Mouse (Mus musculus) urinary bladder, adult 2 months (tissue): Measurements from ENCODE around the gene Mipol1. TPM values are rescaled to one million over a fixed set of nuclear protein-coding genes. Genes with fewer than 3 reads are reported as not detected.

Experiments
- DNase-seq: peaks from one replicate; pipeline ENCODE4 v3.0.0; 2022; ENCODE audit warnings: low spot score
- polyA plus RNA-seq: library from polyadenylated mRNA; depleted of rRNA; stranded (reverse); fragments of >200 nt; gene quantifications from 2 replicates; pipeline ENCODE4 v1.2.3, GENCODE M21; 2012

Gene Mipol1
- polyA plus RNA-seq, 1 experiment = 18.4 TPM

GRCm38 (mm10) chr12:57243671-57244495 is 13.7 kb downstream of the Mipol1 start:
- no peak for DNase-seq

DNA sequence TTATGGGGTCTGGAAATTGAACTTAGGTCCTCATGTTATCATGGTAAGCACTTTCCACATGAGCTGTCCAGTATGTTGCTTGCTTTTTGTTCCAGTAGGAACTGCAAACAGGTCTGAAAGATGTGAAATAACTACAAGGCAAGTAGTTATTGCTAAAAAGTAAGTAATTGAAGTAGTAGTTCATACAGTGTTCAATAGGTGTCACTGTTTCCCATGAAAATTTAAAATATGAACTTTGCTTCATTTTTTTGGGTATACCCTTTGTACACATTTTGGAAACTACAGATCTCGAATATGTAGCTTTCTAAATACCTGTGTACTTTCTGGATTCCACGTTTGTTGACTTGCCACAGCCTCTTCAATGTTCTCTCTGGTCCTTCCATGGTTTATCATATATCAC is 28.3 kb downstream of the Mipol1 start:
- DNase-seq = no peak

DNA sequence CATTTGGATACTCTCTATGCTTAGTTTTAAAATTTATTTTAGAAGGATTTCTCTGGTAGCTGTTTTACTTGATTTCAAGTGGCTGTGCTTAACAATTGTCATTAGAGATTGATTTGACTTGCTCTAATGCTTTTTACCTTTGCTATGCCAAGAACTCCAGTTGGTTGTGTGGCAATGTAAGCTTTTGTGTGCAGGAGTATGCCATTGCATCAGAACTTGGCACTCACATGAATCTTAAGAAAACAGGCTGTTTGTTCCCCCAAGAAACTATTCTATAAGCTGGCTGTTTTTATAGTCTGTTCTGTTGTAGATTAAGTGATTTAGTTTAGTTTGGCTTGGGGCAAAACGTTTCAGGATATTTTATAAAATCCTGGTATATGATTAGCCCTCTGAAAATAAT is 45.2 kb downstream of the Mipol1 start:
- DNase-seq = no peak

GRCm38 (mm10) chr12:57281155-57282114 is 51.2 kb downstream of the Mipol1 start:
- no peak for DNase-seq

DNA sequence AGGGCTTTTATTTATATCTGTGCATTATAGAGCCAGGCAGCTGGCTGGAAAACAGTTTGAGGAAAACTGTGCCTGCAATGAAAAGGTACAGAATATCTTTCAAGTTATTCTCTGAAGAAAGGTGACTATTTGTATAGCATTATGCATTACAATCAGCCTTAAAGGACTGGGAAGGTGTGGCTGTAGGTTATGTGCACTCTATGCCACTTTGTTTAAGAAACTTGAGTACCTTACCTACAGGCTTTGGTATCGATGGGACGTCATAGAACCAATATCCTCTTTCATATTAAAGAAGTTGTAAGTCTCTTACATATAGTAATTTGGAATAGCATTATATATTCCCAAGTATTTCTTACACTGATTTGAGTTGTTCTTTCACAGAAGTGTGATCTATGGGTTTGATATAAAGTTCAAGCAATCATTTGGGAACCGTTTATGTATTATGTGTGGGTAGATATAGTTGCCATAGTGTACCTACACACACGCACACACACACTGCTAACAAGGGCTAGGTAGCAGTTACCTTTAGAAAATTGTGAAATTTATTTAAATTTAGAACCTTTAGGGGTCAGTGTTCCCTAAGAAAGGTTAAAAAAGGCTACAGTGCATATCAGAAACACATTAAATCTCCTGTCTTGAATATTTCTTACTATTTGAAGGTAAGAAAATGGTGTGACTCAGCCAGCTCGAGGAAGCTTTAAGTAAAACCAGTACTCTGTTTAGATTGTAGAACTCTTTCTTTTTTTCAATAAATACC is 55.3 kb downstream of the Mipol1 start:
- DNase-seq = no peak

GRCm38 (mm10) chr12:57307337-57307736 is 77.1 kb downstream of the Mipol1 start:
- no peak for DNase-seq

DNA sequence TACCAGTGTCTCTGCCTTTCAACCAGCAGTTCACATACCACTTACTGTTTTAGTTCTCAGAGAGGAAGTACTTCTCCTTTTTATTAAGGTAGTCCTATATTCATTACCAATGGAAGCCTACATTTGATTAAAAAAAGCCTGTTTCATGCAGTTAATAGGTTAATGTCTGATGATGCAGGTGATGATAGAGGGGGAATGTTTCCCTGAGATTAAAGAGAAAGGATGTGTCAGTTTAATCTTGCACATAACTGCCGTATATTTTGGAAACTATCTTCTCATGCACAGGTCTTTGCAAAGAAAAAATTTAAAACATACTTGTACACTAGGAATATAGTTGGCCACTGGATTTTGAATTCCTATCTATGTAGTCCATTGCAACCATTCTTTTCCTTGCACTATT is 77.5 kb downstream of the Mipol1 start:
- DNase-seq = no peak

DNA sequence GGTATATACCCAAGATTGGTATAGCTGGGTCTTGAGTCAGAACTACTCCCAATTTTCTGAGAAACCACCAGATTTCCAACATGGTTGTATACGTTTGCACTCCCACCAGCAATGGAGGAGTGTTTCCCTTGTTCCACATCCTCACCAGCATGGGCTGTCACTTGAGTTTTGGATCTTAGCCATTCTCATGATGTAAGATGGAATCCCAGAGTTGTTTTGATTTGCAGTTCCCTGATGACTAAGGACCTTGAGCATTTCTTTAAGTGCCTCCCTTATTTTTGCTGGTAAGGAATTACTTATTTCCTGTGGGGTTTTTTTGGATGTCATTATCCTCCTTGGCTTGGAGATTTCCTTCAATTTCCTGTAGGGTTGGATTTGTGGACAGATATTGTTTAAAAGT is 108.8 kb downstream of the Mipol1 start:
- no peak for DNase-seq

DNA sequence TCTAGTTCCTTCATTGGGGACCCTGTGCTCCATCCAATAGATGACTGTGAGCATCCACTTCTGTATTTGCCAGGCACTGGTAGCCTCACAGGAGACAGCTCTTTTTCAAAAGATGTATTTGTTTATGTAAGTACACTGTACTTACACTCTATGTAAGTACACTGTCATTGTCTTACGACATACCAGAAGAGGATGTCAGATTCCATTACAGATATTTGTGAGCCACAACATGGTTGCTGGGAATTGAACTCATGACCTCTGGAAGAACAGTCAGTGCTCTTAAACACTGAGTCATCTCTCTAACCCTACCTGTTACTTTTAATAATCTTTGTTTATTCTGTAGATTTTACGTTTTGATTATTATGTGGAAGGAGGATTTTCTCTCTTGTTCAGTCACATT is 109.9 kb downstream of the Mipol1 start:
- no peak for DNase-seq

DNA sequence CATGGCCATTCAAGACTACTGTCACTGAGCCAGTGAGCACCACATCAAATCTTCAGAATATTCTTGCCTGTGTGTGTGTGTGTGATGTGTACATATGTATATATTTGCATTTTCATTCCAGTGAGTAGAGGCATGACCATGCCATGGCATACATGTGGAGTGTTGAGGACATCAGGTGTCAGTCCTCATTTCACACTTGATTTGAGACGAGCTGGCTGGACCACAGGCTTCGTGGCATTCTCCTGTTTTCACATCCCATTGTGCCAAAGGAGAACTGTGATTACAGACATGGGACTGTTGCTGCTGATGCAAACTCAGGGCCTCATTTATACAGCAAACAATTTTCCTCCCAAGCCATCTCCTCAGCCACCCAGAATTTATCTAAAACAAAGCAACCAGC is 132.5 kb downstream of the Mipol1 start:
- DNase-seq = no peak

DNA sequence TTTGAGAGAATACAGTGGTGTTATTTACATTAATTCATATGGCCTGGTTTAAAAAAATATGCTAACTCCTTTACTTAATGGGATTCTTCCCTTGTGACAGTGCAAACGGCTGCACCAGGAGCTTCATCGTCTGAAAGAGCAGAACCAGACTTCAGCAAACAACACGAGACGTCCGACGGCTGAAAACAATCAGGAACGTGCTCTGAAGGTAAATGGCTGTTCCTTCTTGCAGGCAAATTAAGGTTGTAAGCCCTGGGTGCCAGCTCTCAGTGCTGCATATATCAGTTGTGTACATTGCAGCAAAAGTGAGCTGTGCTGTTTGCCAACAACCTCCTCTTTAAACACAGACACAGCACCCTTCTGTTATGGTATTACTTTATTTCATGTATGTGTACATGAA is 133.8 kb downstream of the Mipol1 start:
- no peak for DNase-seq

DNA sequence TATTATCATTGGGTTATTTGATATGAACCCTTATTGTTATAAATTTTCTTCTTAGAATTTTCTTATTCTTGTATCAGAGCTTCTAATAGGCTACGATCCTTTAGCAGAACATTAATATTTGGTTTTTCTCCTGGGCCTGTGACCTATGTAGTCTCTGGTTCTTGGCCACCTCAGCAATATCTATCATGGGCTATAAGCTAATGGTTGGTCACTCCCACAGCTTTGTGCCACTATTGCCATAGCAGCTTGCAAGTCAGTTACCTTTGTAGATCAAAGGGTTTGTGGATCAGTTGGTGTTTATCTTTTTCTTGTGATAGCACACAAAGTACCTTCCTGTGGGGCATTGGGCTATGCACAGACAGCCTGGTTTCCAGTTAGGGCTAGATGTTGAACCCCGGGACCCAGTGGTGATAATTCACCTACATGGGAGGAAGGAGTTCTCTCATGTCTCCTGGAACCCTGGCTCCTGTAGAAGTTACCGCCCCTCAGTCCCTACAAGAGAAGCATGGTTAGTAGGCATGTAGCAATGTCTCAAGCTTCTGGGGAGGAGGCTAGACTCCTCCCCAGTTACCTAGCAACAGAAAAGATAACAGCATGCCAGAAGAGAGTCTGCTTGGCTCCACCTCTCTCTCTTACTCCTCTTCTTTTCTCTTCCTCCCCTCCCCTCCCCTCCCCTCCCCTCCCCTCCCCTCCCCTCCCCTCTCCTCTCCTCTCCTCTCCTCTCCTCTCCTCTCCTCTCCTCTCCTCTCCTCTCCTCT is 141.7 kb downstream of the Mipol1 start:
- no peak for DNase-seq

- no peak for DNase-seq
Measured at GRCm38 (mm10) chr12:57382797-57383196, 152.6 kb downstream of the Mipol1 start.

- no peak for DNase-seq
Measured at GRCm38 (mm10) chr12:57387588-57388292, 157.5 kb downstream of the Mipol1 start.

- DNase-seq = no peak
Measured at GRCm38 (mm10) chr12:57399547-57399946, 169.3 kb downstream of the Mipol1 start.

DNA sequence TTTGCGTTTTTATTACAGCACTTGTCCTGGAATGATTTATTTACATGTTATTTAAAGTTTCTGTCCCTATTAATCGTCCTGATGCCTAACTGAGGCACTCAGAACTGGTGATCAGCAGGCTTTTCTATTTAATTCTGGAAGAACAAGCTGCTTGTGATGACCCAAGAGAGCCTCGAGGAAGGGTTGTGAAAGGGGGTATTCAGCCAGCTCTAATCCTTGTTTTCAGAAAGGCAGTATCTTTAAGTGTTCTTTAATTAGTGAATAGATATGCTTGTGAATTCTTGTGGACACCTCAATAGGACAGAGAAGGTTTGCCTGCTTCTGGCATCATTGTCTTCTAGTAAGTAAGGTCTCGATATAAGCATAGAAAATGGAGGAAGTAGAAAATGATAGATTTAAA is 170.0 kb downstream of the Mipol1 start:
- DNase-seq = no peak

- no peak for DNase-seq
Measured at GRCm38 (mm10) chr12:57401126-57401525, 170.9 kb downstream of the Mipol1 start.

DNA sequence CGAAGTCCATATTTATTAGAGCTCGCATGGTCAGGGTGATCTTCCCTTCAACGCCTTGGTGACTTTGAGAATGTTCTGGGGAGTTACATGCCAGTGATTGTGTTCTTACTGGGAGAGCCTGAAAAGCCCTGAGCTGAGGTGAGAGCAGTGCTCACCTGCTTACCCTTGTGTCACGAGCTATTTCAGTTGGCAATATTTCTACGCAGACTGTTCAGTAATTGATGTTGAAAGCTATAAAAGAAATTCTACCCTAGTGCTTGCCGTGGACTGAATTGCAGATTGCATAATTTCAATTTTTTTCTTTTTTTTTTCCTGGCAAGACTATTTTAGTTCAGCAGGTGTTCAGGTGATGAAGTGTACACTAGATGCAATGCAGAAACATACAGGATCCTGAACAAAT is 172.1 kb downstream of the Mipol1 start:
- no peak for DNase-seq

- no peak for DNase-seq
Measured at GRCm38 (mm10) chr12:57409976-57410375, 179.7 kb downstream of the Mipol1 start.

DNA sequence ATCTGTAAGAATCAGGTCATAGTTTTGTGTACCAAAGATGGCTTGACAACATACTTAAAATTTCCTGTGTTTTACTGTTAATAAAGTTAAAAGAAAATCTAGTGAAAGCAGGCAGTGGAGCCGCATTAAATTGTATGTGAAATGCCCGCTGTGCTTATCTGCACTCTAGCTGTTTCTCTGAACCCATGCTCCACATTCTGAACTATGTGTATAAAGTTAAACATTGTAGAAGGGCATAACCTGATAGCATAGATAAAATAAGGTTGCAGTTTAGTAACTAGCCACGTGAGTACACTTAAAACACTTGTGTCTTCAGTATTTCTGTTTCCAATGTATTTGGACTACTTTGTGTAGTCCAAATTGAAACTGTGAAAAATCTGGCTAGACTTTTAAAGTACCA is 183.6 kb downstream of the Mipol1 start:
- no peak for DNase-seq

DNA sequence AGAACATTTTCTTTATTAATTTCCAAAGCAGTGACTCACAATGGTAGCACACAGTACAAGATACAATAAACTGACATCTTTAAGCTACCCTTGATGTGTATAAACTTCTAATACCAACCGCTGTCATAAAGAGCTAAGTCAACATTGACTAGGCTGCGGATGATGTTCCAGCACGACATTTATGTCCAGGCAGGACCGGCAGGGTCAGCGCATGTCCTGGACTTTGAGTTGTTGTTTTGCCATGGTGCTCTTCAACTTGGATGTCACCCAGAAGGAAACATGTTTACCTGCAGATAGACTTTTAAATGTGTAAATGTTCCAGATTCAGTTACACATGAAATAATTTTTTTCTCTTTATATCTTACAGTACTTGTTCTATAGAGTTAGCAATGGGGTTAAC is 194.7 kb downstream of the Mipol1 start:
- DNase-seq = no peak
